Mouse (Mus musculus): ENCODE results near the gene Chst5. TPM values are rescaled to one million over a fixed set of nuclear protein-coding genes. Genes with fewer than 3 reads are reported as not detected.

Gene Chst5
- total RNA-seq, 2 experiments from 2014 or later: 0.14 TPM; not detected in 1

GRCm38 (mm10) chr8:111883615-111884014 lies 26.6 kb downstream of the Chst5 start:
- Histone ChIP-seq H3K27ac (no peak overlapping the region), H3K4me3 (no peak overlapping the region)
- no peak for TF ChIP-seq CTCF (IDR thresholded peaks at IDR 0.05)
- intact Hi-C loops (cut with DNase I): no loop called here
- DNase-seq: no peak

- intact Hi-C loops (cut with DNase I): loop anchor here (1.0 to 2.0 kb wide), 2 partner anchors 42 to 109 kb away; no protein-coding TSS in a partner anchor
- H3K4me3 ChIP-seq: no peak overlapping the region
- peak; percentile 64 for DNase-seq
- H3K27ac ChIP-seq: no peak overlapping the region
- TF ChIP-seq CTCF (IDR thresholded peaks at IDR 0.05): peak; percentile 82
These were observed 28.7 kb downstream of the Chst5 start for GRCm38 (mm10) chr8:111881591-111881990.

- intact Hi-C loops (cut with DNase I): no loop called here
These were observed 32.5 kb downstream of the Chst5 start for GRCm38 (mm10) chr8:111877711-111878110.

GRCm38 (mm10) chr8:111876355-111876948 lies 33.8 kb downstream of the Chst5 start, which contains the start of gene Tmem170:
Gene Tmem170 (minus strand): TSS chr8:111876750.
- H3K27ac ChIP-seq: peak within 1 kb of the TSS; percentile 92
- TF ChIP-seq CTCF (IDR thresholded peaks at IDR 0.05): peak; percentile 98
- intact Hi-C loops (cut with DNase I): loop anchor here (1.0 kb wide), 1 partner anchor 22 kb away; the partner anchor contains the start of gene Cfdp1
- peak; percentile 98 for DNase-seq
- peak within 1 kb of the TSS; percentile 99 for H3K4me3 ChIP-seq

More at GRCm38 (mm10) chr8:111877711-111878110, 32.5 kb downstream of the Chst5 start:
- Histone ChIP-seq H3K27ac (no peak overlapping the region), H3K4me3 (no peak overlapping the region)
- no peak for DNase-seq
- TF ChIP-seq CTCF (IDR thresholded peaks at IDR 0.05): no peak

GRCm38 (mm10) chr8:111875758-111876157 lies 34.5 kb downstream of the Chst5 start:
- peak; percentile 38 for DNase-seq
- intact Hi-C loops (cut with DNase I): loop anchor here (1.0 kb wide), 1 partner anchor 21 kb away; the partner anchor contains the start of gene Cfdp1
- H3K27ac ChIP-seq: peak overlapping the region; percentile 92
- TF ChIP-seq CTCF (IDR thresholded peaks at IDR 0.05): no peak
- H3K4me3 ChIP-seq: peak overlapping the region; percentile 99

- Histone ChIP-seq H3K4me3 (no peak overlapping the region), H3K27ac (no peak overlapping the region)
- no peak for DNase-seq
- no peak for TF ChIP-seq CTCF (IDR thresholded peaks at IDR 0.05)
- intact Hi-C loops (cut with DNase I): no loop called here
These were observed 39.0 kb downstream of the Chst5 start for GRCm38 (mm10) chr8:111871278-111871677.

- no peak for TF ChIP-seq CTCF (IDR thresholded peaks at IDR 0.05)
- no peak for DNase-seq
- intact Hi-C loops (cut with DNase I): no loop called here
- Histone ChIP-seq H3K27ac (no peak overlapping the region), H3K4me3 (no peak overlapping the region)
These were observed 39.9 kb downstream of the Chst5 start for GRCm38 (mm10) chr8:111870379-111870778.

- no peak overlapping the region for H3K27ac ChIP-seq
- DNase-seq: no peak
- intact Hi-C loops (cut with DNase I): no loop called here
- no peak for TF ChIP-seq CTCF (IDR thresholded peaks at IDR 0.05)
- no peak overlapping the region for H3K4me3 ChIP-seq
These were observed 41.6 kb downstream of the Chst5 start for GRCm38 (mm10) chr8:111868664-111869063.

- no peak for DNase-seq
- no peak for TF ChIP-seq CTCF (IDR thresholded peaks at IDR 0.05)
- no peak overlapping the region for H3K4me3 ChIP-seq
- intact Hi-C loops (cut with DNase I): no loop called here
- H3K27ac ChIP-seq: no peak overlapping the region
These were observed 44.4 kb downstream of the Chst5 start for GRCm38 (mm10) chr8:111865857-111866256.

GRCm38 (mm10) chr8:111865130-111865852 lies 45.0 kb downstream of the Chst5 start:
- no peak overlapping the region for H3K4me3 ChIP-seq

GRCm38 (mm10) chr8:111864648-111865047 lies 45.6 kb downstream of the Chst5 start:
- intact Hi-C loops (cut with DNase I): no loop called here
- Histone ChIP-seq H3K4me3 (no peak overlapping the region), H3K27ac (no peak overlapping the region)
- no peak for DNase-seq
- TF ChIP-seq CTCF (IDR thresholded peaks at IDR 0.05): no peak

More at GRCm38 (mm10) chr8:111865130-111865852, 45.0 kb downstream of the Chst5 start:
- intact Hi-C loops (cut with DNase I): no loop called here
- no peak for DNase-seq
- TF ChIP-seq CTCF (IDR thresholded peaks at IDR 0.05): no peak
- no peak overlapping the region for H3K27ac ChIP-seq

GRCm38 (mm10) chr8:111863280-111863679 lies 47.0 kb downstream of the Chst5 start:
- no peak for TF ChIP-seq CTCF (IDR thresholded peaks at IDR 0.05)
- no peak overlapping the region for H3K27ac ChIP-seq
- no peak overlapping the region for H3K4me3 ChIP-seq
- DNase-seq: no peak
- intact Hi-C loops (cut with DNase I): no loop called here

GRCm38 (mm10) chr8:111855977-111856376 lies 54.3 kb downstream of the Chst5 start:
- H3K4me3 ChIP-seq: no peak overlapping the region
- no peak overlapping the region for H3K27ac ChIP-seq
- no peak for TF ChIP-seq CTCF (IDR thresholded peaks at IDR 0.05)
- intact Hi-C loops (cut with DNase I): no loop called here
- DNase-seq: no peak
